Mouse (Mus musculus): ENCODE data around the gene Uhrf1. TPM values are rescaled to one million over a fixed set of nuclear protein-coding genes. Genes with fewer than 3 reads are reported as not detected.

Gene Uhrf1
- polyA plus RNA-seq, 1 experiment from 2014 or later, result 7.0 TPM

GRCm38 (mm10) chr17:56279481-56280155 lies 23.5 kb upstream of the Uhrf1 start:
- Histone ChIP-seq H3K9ac (replicated peaks; ENCODE audit: low read depth) (no peak overlapping the region), H3K27me3 (replicated peaks; ENCODE audit: insufficient read depth, low read length) (no peaks in the 10 kb centered on the region), H3K4me1 (ENCODE audit: insufficient read depth, low read depth, low read length) (peaks cover 7% of the 10 kb centered on the region; the same call in 1 of the 2 replicates), H3K36me3 (ENCODE audit: insufficient read depth, low read length) (peaks cover 27% of the 10 kb centered on the region), H3K4me3 (ENCODE audit: low read depth, low read length) (no peak overlapping the region), H3K27ac (ENCODE audit: low read length) (no peak overlapping the region), H3K9me3 (ENCODE audit: low read length) (no peaks in the 10 kb centered on the region), H3K4me2 (replicated peaks; ENCODE audit: low read depth, low read length) (no peak overlapping the region)
- WGBS, result 92% methylated on average over 12 of the region's 12 CpGs
- TF ChIP-seq EP300 (IDR thresholded peaks at IDR 0.05), result no peak
- no peak for TF ChIP-seq CTCF (IDR thresholded peaks at IDR 0.05)
- no peak for DNase-seq (ENCODE audit: low spot score)
- ATAC-seq, result no peak

- no peak overlapping the region for H3K4me3 ChIP-seq (ENCODE audit: low read depth, low read length)
- no peak overlapping the region for H3K27ac ChIP-seq (ENCODE audit: low read length)
- H3K36me3 ChIP-seq (ENCODE audit: insufficient read depth, low read length), result peaks cover 41% of the 10 kb centered on the region
- no peak overlapping the region for H3K4me2 ChIP-seq (replicated peaks; ENCODE audit: low read depth, low read length)
- WGBS, result 82% methylated on average over 12 of the region's 12 CpGs
- DNase-seq (ENCODE audit: low spot score) (no peak), ATAC-seq (no peak)
- H3K4me1 ChIP-seq (ENCODE audit: insufficient read depth, low read depth, low read length), result peaks cover 7% of the 10 kb centered on the region; the same call in 1 of the 2 replicates
- TF ChIP-seq CTCF (IDR thresholded peaks at IDR 0.05) (no peak), EP300 (IDR thresholded peaks at IDR 0.05) (no peak)
- H3K27me3 ChIP-seq (replicated peaks; ENCODE audit: insufficient read depth, low read length), result no peaks in the 10 kb centered on the region
- H3K9me3 ChIP-seq (ENCODE audit: low read length), result no peaks in the 10 kb centered on the region
- no peak overlapping the region for H3K9ac ChIP-seq (replicated peaks; ENCODE audit: low read depth)
Measured at GRCm38 (mm10) chr17:56281193-56281592, 21.9 kb upstream of the Uhrf1 start.

- Histone ChIP-seq H3K4me2 (replicated peaks; ENCODE audit: low read depth, low read length) (no peak overlapping the region), H3K4me1 (ENCODE audit: insufficient read depth, low read depth, low read length) (peaks cover 3% of the 10 kb centered on the region; the same call in 1 of the 2 replicates), H3K27ac (ENCODE audit: low read length) (no peak overlapping the region), H3K9me3 (ENCODE audit: low read length) (no peaks in the 10 kb centered on the region), H3K36me3 (ENCODE audit: insufficient read depth, low read length) (peaks cover 41% of the 10 kb centered on the region), H3K9ac (replicated peaks; ENCODE audit: low read depth) (no peak overlapping the region), H3K27me3 (replicated peaks; ENCODE audit: insufficient read depth, low read length) (no peaks in the 10 kb centered on the region), H3K4me3 (ENCODE audit: low read depth, low read length) (no peak overlapping the region)
- WGBS, result 79% methylated on average over 4 of the region's 4 CpGs
- TF ChIP-seq EP300 (IDR thresholded peaks at IDR 0.05), result no peak
- TF ChIP-seq CTCF (IDR thresholded peaks at IDR 0.05), result no peak
- ATAC-seq (no peak), DNase-seq (ENCODE audit: low spot score) (no peak)
Measured at GRCm38 (mm10) chr17:56282802-56283201, 20.3 kb upstream of the Uhrf1 start.

- no peaks in the 10 kb centered on the region for H3K9me3 ChIP-seq (ENCODE audit: low read length)
- no peak overlapping the region for H3K9ac ChIP-seq (replicated peaks; ENCODE audit: low read depth)
- DNase-seq (ENCODE audit: low spot score) (no peak), ATAC-seq (no peak)
- H3K4me2 ChIP-seq (replicated peaks; ENCODE audit: low read depth, low read length), result no peak overlapping the region
- H3K36me3 ChIP-seq (ENCODE audit: insufficient read depth, low read length), result peaks cover 41% of the 10 kb centered on the region
- H3K4me3 ChIP-seq (ENCODE audit: low read depth, low read length), result no peak overlapping the region
- H3K27ac ChIP-seq (ENCODE audit: low read length), result no peak overlapping the region
- H3K27me3 ChIP-seq (replicated peaks; ENCODE audit: insufficient read depth, low read length), result no peaks in the 10 kb centered on the region
- peaks cover 5% of the 10 kb centered on the region; the same call in 1 of the 2 replicates for H3K4me1 ChIP-seq (ENCODE audit: insufficient read depth, low read depth, low read length)
- WGBS, result 89% methylated on average over 8 of the region's 8 CpGs
- TF ChIP-seq CTCF (IDR thresholded peaks at IDR 0.05), result no peak
- TF ChIP-seq EP300 (IDR thresholded peaks at IDR 0.05), result no peak
Measured at GRCm38 (mm10) chr17:56283316-56283715, 19.8 kb upstream of the Uhrf1 start.

GRCm38 (mm10) chr17:56285995-56286394 lies 17.1 kb upstream of the Uhrf1 start:
- 92% methylated on average over 11 of the region's 11 CpGs for WGBS

GRCm38 (mm10) chr17:56287830-56288229 lies 15.3 kb upstream of the Uhrf1 start:
- 40% methylated on average over 3 of the region's 3 CpGs for WGBS
- peaks cover 8% of the 10 kb centered on the region; the same call in 1 of the 2 replicates for H3K4me1 ChIP-seq (ENCODE audit: insufficient read depth, low read depth, low read length)
- no peak overlapping the region for H3K9ac ChIP-seq (replicated peaks; ENCODE audit: low read depth)
- no peak for ATAC-seq
- TF ChIP-seq CTCF (IDR thresholded peaks at IDR 0.05), result no peak
- TF ChIP-seq EP300 (IDR thresholded peaks at IDR 0.05), result no peak
- H3K36me3 ChIP-seq (ENCODE audit: insufficient read depth, low read length), result peaks cover 29% of the 10 kb centered on the region
- H3K27ac ChIP-seq (ENCODE audit: low read length), result peak overlapping the region; percentile 95
- H3K4me2 ChIP-seq (replicated peaks; ENCODE audit: low read depth, low read length), result peak overlapping the region; percentile 73; the same call in 1 of the 2 replicates
- H3K27me3 ChIP-seq (replicated peaks; ENCODE audit: insufficient read depth, low read length), result no peaks in the 10 kb centered on the region
- DNase-seq (ENCODE audit: low spot score), result peak; percentile 82
- no peaks in the 10 kb centered on the region for H3K9me3 ChIP-seq (ENCODE audit: low read length)
- H3K4me3 ChIP-seq (ENCODE audit: low read depth, low read length), result no peak overlapping the region

More at GRCm38 (mm10) chr17:56285995-56286394, 17.1 kb upstream of the Uhrf1 start:
- Histone ChIP-seq H3K36me3 (ENCODE audit: insufficient read depth, low read length) (peaks cover 39% of the 10 kb centered on the region), H3K9ac (replicated peaks; ENCODE audit: low read depth) (no peak overlapping the region), H3K4me2 (replicated peaks; ENCODE audit: low read depth, low read length) (no peak overlapping the region), H3K4me3 (ENCODE audit: low read depth, low read length) (no peak overlapping the region), H3K4me1 (ENCODE audit: insufficient read depth, low read depth, low read length) (peaks cover 8% of the 10 kb centered on the region; the same call in 1 of the 2 replicates), H3K27me3 (replicated peaks; ENCODE audit: insufficient read depth, low read length) (no peaks in the 10 kb centered on the region), H3K9me3 (ENCODE audit: low read length) (no peaks in the 10 kb centered on the region), H3K27ac (ENCODE audit: low read length) (no peak overlapping the region)
- TF ChIP-seq CTCF (IDR thresholded peaks at IDR 0.05), result no peak
- TF ChIP-seq EP300 (IDR thresholded peaks at IDR 0.05), result no peak
- DNase-seq (ENCODE audit: low spot score) (no peak), ATAC-seq (no peak)

Data from lung, postnatal 0 days (tissue).